Mouse (Mus musculus): ENCODE results near the gene Atp2a1.
A peak's percentile ranks its signal among the peaks of the same experiment; 100 is the strongest.

Atp2a1 gene

GRCm38 (mm10) chr7:126472713-126473112 lies 9.8 kb upstream of the Atp2a1 start:
- DNase-seq (ENCODE audit: low spot score): no peak

GRCm38 (mm10) chr7:126472306-126472705 lies 9.4 kb upstream of the Atp2a1 start:
- DNase-seq (ENCODE audit: low spot score): peak; percentile 82

GRCm38 (mm10) chr7:126471853-126472252 lies 8.9 kb upstream of the Atp2a1 start:
- no peak for DNase-seq (ENCODE audit: low spot score)

- DNase-seq (ENCODE audit: low spot score): no peak
Observed at GRCm38 (mm10) chr7:126471361-126471760, 8.5 kb upstream of the Atp2a1 start.

- peak; percentile 89 for DNase-seq (ENCODE audit: low spot score)
Observed at GRCm38 (mm10) chr7:126470077-126470476, 7.2 kb upstream of the Atp2a1 start.

GRCm38 (mm10) chr7:126467834-126468627 lies 5.1 kb upstream of the Atp2a1 start:
- no peak for DNase-seq (ENCODE audit: low spot score)

- peak; percentile 48 for DNase-seq (ENCODE audit: low spot score)
Observed at GRCm38 (mm10) chr7:126467271-126467670, 4.4 kb upstream of the Atp2a1 start.

- no peak for DNase-seq (ENCODE audit: low spot score)
Observed at GRCm38 (mm10) chr7:126466707-126467106, 3.8 kb upstream of the Atp2a1 start.

GRCm38 (mm10) chr7:126466116-126466515 lies 3.2 kb upstream of the Atp2a1 start:
- no peak for DNase-seq (ENCODE audit: low spot score)

GRCm38 (mm10) chr7:126465246-126466030 lies 2.5 kb upstream of the Atp2a1 start:
- DNase-seq (ENCODE audit: low spot score): no peak

GRCm38 (mm10) chr7:126464836-126465235 lies 1.9 kb upstream of the Atp2a1 start:
- no peak for DNase-seq (ENCODE audit: low spot score)

- DNase-seq (ENCODE audit: low spot score): no peak
Observed at GRCm38 (mm10) chr7:126464121-126464520, 1.2 kb upstream of the Atp2a1 start.

GRCm38 (mm10) chr7:126463547-126463946 lies 639 bp upstream of the Atp2a1 start:
- no peak for DNase-seq (ENCODE audit: low spot score)

GRCm38 (mm10) chr7:126461626-126462025 lies 1.3 kb downstream of the Atp2a1 start:
- DNase-seq (ENCODE audit: low spot score): no peak

GRCm38 (mm10) chr7:126460623-126461399 lies 2.1 kb downstream of the Atp2a1 start:
- DNase-seq (ENCODE audit: low spot score): no peak

GRCm38 (mm10) chr7:126458844-126459618 lies 3.9 kb downstream of the Atp2a1 start:
- no peak for DNase-seq (ENCODE audit: low spot score)

- DNase-seq (ENCODE audit: low spot score): no peak
Observed at GRCm38 (mm10) chr7:126458225-126458624, 4.7 kb downstream of the Atp2a1 start.

- DNase-seq (ENCODE audit: low spot score): no peak
Observed at GRCm38 (mm10) chr7:126456382-126457266, 6.3 kb downstream of the Atp2a1 start.

GRCm38 (mm10) chr7:126455242-126455641 lies 7.7 kb downstream of the Atp2a1 start:
- DNase-seq (ENCODE audit: low spot score): no peak

- no peak for DNase-seq (ENCODE audit: low spot score)
Observed at GRCm38 (mm10) chr7:126453861-126454260, 9.0 kb downstream of the Atp2a1 start.

- no peak for DNase-seq (ENCODE audit: low spot score)
Observed at GRCm38 (mm10) chr7:126452244-126452643, 10.7 kb downstream of the Atp2a1 start.

Measured in T-cell, adult 2 months (primary cell).